Mouse (Mus musculus): Measurements from ENCODE around the gene Pwwp2b. TPM values are rescaled to one million over a fixed set of nuclear protein-coding genes. Genes with fewer than 3 reads are reported as not detected.

The Pwwp2b gene
- polyA plus RNA-seq, 1 experiment from 2014 or later: 16.0 TPM

DNA sequence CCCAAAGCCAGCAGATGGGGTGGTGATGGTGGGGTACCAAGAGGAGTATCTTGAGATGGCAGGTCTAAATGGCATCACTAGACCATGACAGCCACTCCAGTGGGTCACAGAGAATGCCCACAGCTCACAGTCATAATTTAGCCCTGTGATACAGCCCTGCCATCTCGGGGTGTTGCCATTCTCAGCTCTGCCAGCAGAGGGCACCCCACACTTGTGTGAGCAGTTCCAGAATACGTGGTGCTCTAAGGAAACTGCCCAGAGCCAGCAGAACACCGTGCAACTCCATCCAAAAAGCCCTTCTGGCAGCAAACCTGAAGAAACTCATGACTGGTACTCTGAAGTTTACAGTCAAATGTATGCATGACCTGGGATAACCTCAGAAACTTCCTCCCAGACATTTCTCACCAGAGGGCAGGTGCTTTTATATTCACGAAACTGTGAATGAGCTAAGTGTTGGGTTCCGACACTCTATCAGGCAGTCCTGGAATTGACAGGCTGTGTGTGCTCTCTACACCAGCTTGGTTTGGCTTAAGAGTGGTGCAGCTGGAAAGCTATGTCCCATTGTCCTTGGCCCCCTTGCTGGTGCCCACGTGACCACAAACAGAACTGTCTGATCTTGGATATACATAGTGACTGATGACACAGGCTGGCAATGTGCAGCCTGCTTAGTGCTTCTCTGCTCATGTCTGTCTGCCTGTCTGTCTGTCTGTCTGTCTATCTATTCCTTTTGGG lies 55.2 kb downstream of the Pwwp2b start:
- ATAC-seq (ENCODE audit: insufficient number of reproducible peaks, insufficient read depth, low FRiP score, low TSS enrichment, low read depth): peak; percentile 28; the same call in 1 of the 2 replicates
- H3K4me2 ChIP-seq: no peak overlapping the region
- H3K27me3 ChIP-seq: no peaks in the 10 kb centered on the region
- no peak overlapping the region for H3K9ac ChIP-seq
- H3K4me1 ChIP-seq: peaks cover 9% of the 10 kb centered on the region
- no peak overlapping the region for H3K27ac ChIP-seq
- no peaks in the 10 kb centered on the region for H3K9me3 ChIP-seq
- 38% methylated on average over 6 of the region's 6 CpGs for WGBS
- H3K36me3 ChIP-seq: no peaks in the 10 kb centered on the region
- H3K4me3 ChIP-seq: no peak overlapping the region

DNA sequence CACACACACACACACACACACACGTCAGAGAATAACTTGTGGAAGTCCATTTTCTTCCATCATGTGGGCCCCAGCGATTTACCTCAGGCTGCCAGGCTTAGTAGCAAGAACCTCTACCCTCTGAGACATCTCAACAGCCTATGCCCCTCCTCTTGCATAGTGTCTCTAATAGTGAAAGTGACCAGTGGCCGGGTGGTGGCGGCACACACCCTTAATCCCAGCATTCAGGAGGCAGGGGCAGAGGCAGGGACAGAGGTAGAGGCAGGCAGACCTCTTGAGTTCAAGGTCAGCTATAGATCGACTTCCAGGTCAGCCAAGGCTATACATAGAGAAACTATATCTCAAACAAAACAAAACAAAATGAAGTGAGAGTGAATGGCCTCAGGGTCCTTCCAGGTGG lies 56.0 kb downstream of the Pwwp2b start:
- Histone ChIP-seq H3K9me3 (no peaks in the 10 kb centered on the region), H3K36me3 (no peaks in the 10 kb centered on the region), H3K9ac (no peak overlapping the region), H3K27ac (no peak overlapping the region), H3K4me1 (peaks cover 2% of the 10 kb centered on the region), H3K27me3 (no peaks in the 10 kb centered on the region), H3K4me3 (no peak overlapping the region), H3K4me2 (no peak overlapping the region)
- WGBS: 39% methylated on average over 5 of the region's 5 CpGs
- no peak for ATAC-seq (ENCODE audit: insufficient number of reproducible peaks, insufficient read depth, low FRiP score, low TSS enrichment, low read depth)

DNA sequence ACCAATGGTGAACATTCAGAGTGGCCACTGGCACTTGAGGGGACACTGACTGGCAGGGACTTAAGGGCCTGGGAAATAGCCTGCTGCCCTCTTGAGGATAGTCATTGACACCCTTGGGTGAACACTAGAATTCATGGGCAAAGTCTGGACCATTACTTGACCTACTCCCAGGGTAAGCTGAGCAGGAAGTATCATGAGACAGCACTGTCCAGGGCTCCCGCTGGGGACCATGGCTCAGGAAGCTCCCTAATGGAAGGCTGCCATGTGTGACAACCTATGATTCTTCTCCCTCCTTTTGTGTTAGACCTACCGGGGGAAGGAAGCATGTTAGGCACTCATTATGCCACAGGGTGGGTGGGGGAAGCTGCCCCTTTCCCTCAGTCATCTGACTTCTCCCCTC lies 58.8 kb downstream of the Pwwp2b start:
- WGBS: 55% methylated on average over 2 of the region's 2 CpGs
- Histone ChIP-seq H3K4me1 (no peaks in the 10 kb centered on the region), H3K9ac (no peak overlapping the region), H3K27ac (no peak overlapping the region), H3K4me3 (no peak overlapping the region), H3K4me2 (no peak overlapping the region), H3K27me3 (no peaks in the 10 kb centered on the region), H3K9me3 (no peaks in the 10 kb centered on the region), H3K36me3 (no peaks in the 10 kb centered on the region)
- ATAC-seq (ENCODE audit: insufficient number of reproducible peaks, insufficient read depth, low FRiP score, low TSS enrichment, low read depth): no peak

DNA sequence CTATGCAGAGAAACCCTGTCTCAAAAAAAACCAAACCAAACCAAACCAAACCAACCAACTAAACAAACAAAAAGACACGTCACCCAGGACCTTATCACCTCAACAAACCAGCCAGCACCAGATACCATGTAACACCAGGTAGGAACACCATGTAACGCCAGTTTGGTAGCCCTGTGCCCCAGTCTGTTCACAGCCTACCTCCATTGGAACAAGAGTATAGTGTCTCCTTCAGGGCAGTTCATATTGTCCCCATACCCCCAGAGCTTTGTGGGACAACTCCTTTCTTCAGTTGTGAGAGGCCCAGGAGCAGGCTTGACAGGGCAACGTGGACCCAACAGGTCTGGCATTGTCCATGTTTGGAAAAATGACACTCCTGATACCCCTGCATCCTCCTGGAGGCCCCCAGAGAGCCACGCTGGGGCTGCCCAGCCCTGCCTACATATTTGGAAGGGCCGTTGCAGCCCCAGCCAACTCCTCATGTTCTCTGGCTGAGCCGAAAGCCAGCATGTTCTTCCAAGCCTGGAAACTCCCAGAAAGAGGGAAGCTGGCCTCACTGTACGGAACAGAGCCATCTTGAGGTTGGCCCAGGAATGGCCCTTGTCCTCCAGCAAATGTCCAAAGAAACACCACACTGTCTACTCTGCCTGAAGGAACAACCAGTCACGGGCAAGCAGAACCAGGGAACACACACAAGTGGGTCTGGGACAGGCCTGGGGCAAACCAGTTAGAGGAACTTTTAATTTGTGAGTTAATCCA lies 60.0 kb downstream of the Pwwp2b start:
- Histone ChIP-seq H3K27me3 (no peaks in the 10 kb centered on the region), H3K36me3 (no peaks in the 10 kb centered on the region), H3K4me2 (no peak overlapping the region), H3K27ac (no peak overlapping the region), H3K9me3 (no peaks in the 10 kb centered on the region), H3K4me3 (no peak overlapping the region), H3K9ac (no peak overlapping the region), H3K4me1 (no peaks in the 10 kb centered on the region)
- no peak for ATAC-seq (ENCODE audit: insufficient number of reproducible peaks, insufficient read depth, low FRiP score, low TSS enrichment, low read depth)
- WGBS: 75% methylated on average over 8 of the region's 8 CpGs

DNA sequence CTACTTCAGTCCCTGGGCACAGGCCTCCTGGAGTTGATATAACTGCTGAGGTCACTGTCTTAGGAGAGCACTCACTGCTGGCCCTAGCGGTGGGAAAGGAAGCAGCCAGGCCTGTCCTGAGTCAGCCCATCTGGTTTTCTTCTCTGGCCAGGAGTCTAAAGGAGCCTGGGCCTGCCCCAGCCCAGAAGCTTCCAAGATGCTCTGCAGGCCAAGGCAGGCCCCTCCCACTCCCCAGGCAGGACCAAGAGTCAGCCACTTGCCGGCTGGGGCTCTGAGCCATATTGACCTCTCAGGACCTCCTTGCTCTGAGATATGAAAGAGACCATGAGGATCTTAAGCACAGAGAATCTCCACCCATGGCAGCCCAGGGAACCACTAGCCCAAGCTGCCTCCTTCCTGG lies 60.8 kb downstream of the Pwwp2b start:
- ATAC-seq (ENCODE audit: insufficient number of reproducible peaks, insufficient read depth, low FRiP score, low TSS enrichment, low read depth): no peak
- Histone ChIP-seq H3K4me1 (no peaks in the 10 kb centered on the region), H3K4me2 (no peak overlapping the region), H3K9ac (no peak overlapping the region), H3K27ac (no peak overlapping the region), H3K9me3 (no peaks in the 10 kb centered on the region), H3K4me3 (no peak overlapping the region), H3K27me3 (no peaks in the 10 kb centered on the region), H3K36me3 (no peaks in the 10 kb centered on the region)
- WGBS: 39% methylated on average over 2 of the region's 2 CpGs

DNA sequence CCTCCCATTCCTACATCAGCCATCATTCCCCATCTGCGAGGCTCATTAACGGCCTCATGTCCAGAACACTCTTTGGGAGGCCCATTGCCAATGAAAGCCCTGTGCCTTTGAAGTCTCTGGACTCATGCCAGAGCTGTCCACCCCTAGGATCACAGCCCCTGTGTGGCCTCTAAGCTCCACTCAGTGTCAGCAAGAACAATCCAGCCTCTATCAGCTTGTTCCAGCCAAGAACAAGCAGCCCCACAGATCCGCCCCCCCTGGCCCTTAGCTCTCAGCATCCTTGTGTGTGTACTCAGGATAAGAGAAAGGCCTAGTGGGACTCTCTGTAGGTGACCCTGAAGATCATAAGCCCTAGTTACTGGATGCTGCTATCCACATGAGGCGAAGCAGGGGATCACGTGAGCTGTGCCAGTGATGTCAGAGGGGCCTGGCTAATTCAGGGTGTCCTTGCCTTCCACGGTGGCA lies 62.2 kb downstream of the Pwwp2b start:
- no peak for ATAC-seq (ENCODE audit: insufficient number of reproducible peaks, insufficient read depth, low FRiP score, low TSS enrichment, low read depth)

DNA sequence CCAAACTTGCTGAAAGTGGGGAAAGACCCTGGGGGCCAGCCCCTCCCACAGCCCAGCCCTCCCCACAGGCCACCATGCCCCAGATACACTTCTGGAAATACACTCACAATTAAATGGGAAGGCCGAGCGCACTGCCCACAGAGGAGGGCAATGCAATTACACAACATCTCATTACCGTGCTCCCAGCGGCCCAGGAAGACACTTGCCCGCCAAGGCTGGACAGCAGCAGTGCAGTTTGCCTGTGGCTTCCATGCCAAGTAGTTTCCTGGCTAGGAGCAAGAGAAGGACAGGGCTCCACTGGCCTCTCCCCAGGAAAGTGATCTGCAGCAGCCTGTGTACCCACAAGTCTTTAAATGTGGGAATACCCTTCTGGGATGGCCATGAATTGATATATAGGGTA lies 64.4 kb downstream of the Pwwp2b start:
- no peaks in the 10 kb centered on the region for H3K9me3 ChIP-seq
- H3K4me3 ChIP-seq: no peak overlapping the region
- H3K9ac ChIP-seq: no peak overlapping the region
- ATAC-seq (ENCODE audit: insufficient number of reproducible peaks, insufficient read depth, low FRiP score, low TSS enrichment, low read depth): no peak
- no peak overlapping the region for H3K27ac ChIP-seq
- no peak overlapping the region for H3K4me2 ChIP-seq
- H3K27me3 ChIP-seq: no peaks in the 10 kb centered on the region
- H3K36me3 ChIP-seq: no peaks in the 10 kb centered on the region
- no peaks in the 10 kb centered on the region for H3K4me1 ChIP-seq
- 71% methylated on average over 5 of the region's 5 CpGs for WGBS

More for the DNA sequence above, 62.2 kb downstream of the Pwwp2b start:
- H3K27ac ChIP-seq: no peak overlapping the region
- no peak overlapping the region for H3K4me3 ChIP-seq
- no peaks in the 10 kb centered on the region for H3K36me3 ChIP-seq
- WGBS: 67% methylated on average over 6 of the region's 6 CpGs
- no peaks in the 10 kb centered on the region for H3K4me1 ChIP-seq
- no peak overlapping the region for H3K9ac ChIP-seq
- no peak overlapping the region for H3K4me2 ChIP-seq
- no peaks in the 10 kb centered on the region for H3K9me3 ChIP-seq
- H3K27me3 ChIP-seq: no peaks in the 10 kb centered on the region

DNA sequence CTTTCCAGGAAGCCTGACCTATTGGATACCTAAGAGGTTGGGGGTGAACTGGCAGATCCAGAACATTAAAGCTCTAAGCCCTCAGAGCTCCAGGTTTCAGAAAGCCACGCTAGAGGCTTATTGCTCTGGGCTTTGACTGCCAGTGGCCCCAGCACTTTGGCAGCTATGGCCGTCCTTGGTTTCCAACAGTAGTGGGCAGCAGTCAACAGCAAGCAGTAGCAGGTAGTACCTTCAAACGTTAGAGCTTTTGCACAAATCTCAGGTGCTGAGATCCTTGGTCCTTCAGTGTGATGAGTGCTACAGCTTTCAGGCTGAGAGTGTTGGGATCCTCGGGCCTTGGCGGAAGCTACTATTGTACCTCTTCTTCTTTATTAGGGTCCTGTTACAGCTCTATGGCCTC lies 65.1 kb downstream of the Pwwp2b start:
- no peaks in the 10 kb centered on the region for H3K36me3 ChIP-seq
- no peak overlapping the region for H3K4me2 ChIP-seq
- WGBS: 83% methylated on average over 5 of the region's 5 CpGs
- no peak overlapping the region for H3K4me3 ChIP-seq
- no peak overlapping the region for H3K9ac ChIP-seq
- no peaks in the 10 kb centered on the region for H3K9me3 ChIP-seq
- ATAC-seq (ENCODE audit: insufficient number of reproducible peaks, insufficient read depth, low FRiP score, low TSS enrichment, low read depth): no peak
- no peak overlapping the region for H3K27ac ChIP-seq
- H3K4me1 ChIP-seq: no peaks in the 10 kb centered on the region
- H3K27me3 ChIP-seq: no peaks in the 10 kb centered on the region

DNA sequence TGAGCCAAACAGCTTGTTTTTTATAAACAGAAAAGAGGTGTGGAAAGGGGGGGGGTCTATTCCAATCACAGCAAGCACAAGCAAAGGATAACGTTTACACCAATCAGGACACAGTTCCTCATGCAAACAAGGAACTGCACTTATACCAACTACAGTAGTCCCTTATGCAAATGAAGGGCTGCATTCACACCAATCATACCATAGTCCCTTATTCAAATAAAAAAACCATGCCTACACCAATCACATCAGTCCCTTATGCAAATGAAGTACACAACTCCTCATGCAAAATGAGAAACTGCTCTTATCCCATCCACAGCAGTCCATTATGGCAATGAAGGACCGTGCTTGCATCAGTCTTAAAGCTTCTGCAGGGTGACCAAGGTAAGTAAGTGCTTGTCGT lies 66.4 kb downstream of the Pwwp2b start:
- Histone ChIP-seq H3K4me1 (peaks cover 5% of the 10 kb centered on the region; the same call in 1 of the 2 replicates), H3K36me3 (no peaks in the 10 kb centered on the region), H3K4me3 (no peak overlapping the region), H3K4me2 (no peak overlapping the region), H3K9ac (no peak overlapping the region), H3K27me3 (no peaks in the 10 kb centered on the region), H3K27ac (no peak overlapping the region), H3K9me3 (no peaks in the 10 kb centered on the region)
- WGBS: 91% methylated on average over 3 of the region's 3 CpGs
- ATAC-seq (ENCODE audit: insufficient number of reproducible peaks, insufficient read depth, low FRiP score, low TSS enrichment, low read depth): no peak

DNA sequence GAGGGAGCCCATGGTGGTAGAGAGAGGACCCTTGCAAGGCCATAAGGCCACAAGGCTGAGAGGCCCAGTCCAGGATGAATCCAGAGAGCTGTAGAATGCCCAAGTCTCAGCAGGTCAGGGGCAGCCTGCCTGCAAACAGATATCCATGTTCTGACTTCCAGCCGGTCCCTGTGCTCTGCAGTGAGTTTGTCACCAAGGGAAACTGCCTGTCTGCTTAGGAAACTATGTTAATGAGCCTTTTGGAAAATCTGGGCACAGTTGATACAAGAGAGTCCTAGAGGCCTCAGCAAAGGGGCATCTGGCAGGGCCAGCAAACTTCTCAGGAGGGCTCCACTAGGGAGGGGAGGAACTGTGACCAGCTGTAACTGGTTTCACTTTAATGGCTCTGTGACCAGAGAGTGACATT lies 70.7 kb downstream of the Pwwp2b start:
- Histone ChIP-seq H3K27ac (peak overlapping the region; percentile 53), H3K36me3 (no peaks in the 10 kb centered on the region), H3K4me2 (no peak overlapping the region), H3K4me3 (no peak overlapping the region), H3K9me3 (no peaks in the 10 kb centered on the region), H3K27me3 (no peaks in the 10 kb centered on the region), H3K4me1 (peaks cover 5% of the 10 kb centered on the region; the same call in 1 of the 2 replicates), H3K9ac (no peak overlapping the region)
- WGBS: 18% methylated on average over 1 of the region's 1 CpGs
- ATAC-seq (ENCODE audit: insufficient number of reproducible peaks, insufficient read depth, low FRiP score, low TSS enrichment, low read depth): no peak

Measured in embryonic facial prominence, embryonic 13.5 days (tissue).